ENCODE assay signal across 26 mouse cellular contexts in the genomic region with DNA sequence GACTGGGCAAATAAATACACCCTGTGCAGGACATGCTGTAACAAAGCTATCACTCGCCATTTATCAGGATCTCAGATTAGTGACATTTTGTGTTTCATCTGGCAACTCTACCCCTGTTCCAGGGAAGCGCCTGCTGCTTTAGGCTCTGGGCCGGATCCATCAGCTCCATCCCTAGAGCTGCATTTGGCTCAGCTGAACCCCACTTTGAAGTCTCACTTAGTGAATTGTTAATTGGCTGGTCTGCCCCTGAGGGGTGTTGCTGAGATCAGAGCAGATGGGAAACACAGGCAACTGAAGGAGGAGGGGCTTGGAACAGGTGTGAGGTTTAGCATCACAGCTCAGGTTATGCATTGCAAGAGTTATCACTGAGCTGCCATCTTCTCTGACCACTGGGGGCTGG. TPM values are rescaled to one million over a fixed set of nuclear protein-coding genes. Genes with fewer than 3 reads are reported as not detected.
DNase-seq lines count a peak whose midpoint lies in the region; ATAC-seq and TF ChIP-seq lines count a peak whose summit lies in the region.
"Had no signal": no experiment of that assay in that cellular context is flagged by ENCODE, and none has a peak within 500 bp of the region (broad histone marks: within the 10 kb centered on the region; RNA-seq: fewer than 3 reads in every experiment).

No protein-coding gene starts in this region.

- no peak overlapping the region for H3K27ac ChIP-seq in forebrain, embryonic 15.5 days (replicated peaks)
- no peak overlapping the region for H3K27ac ChIP-seq in forebrain, embryonic 11.5 days (ENCODE audit: low read depth, low read length)
- H3K27ac ChIP-seq in layer of hippocampus, adult 2 months, result no peak overlapping the region
- no peak overlapping the region for H3K27ac ChIP-seq in midbrain, postnatal 0 days (ENCODE audit: low read depth, low read length)
- no peak overlapping the region for H3K27ac ChIP-seq in midbrain, embryonic 16.5 days (ENCODE audit: low read length)
- H3K27ac ChIP-seq: heart, embryonic 13.5 days; kidney, embryonic 15.5 days; limb, embryonic 13.5 days; liver, embryonic 12.5 days; stomach, postnatal 0 days had no signal

- no peak overlapping the region for H3K4me2 ChIP-seq in forebrain, embryonic 15.5 days (replicated peaks)
- no peak overlapping the region for H3K4me2 ChIP-seq in forebrain, embryonic 11.5 days (ENCODE audit: low read depth, low read length, severe bottlenecking)
- no peak overlapping the region for H3K4me2 ChIP-seq in midbrain, postnatal 0 days (ENCODE audit: low read depth, low read length, poor library complexity, severe bottlenecking)
- H3K4me2 ChIP-seq in midbrain, embryonic 16.5 days (ENCODE audit: low read length), result no peak overlapping the region
- H3K4me2 ChIP-seq: heart, embryonic 13.5 days; kidney, embryonic 15.5 days; limb, embryonic 13.5 days; liver, embryonic 12.5 days had no signal

- H3K9me3 ChIP-seq in forebrain, embryonic 15.5 days, result no peaks in the 10 kb centered on the region
- H3K9me3 ChIP-seq in forebrain, embryonic 11.5 days (ENCODE audit: control insufficient read depth, low read length), result no peaks in the 10 kb centered on the region
- no peaks in the 10 kb centered on the region for H3K9me3 ChIP-seq in midbrain, postnatal 0 days (ENCODE audit: low read length)
- H3K9me3 ChIP-seq in midbrain, embryonic 16.5 days (replicated peaks; ENCODE audit: control insufficient read depth, low read length, poor library complexity, severe bottlenecking), result no peaks in the 10 kb centered on the region; the same call in 1 of the 2 replicates
- H3K9me3 ChIP-seq: heart, embryonic 13.5 days; kidney, embryonic 15.5 days; liver, embryonic 12.5 days had no signal

- no peaks in the 10 kb centered on the region for H3K27me3 ChIP-seq in forebrain, embryonic 15.5 days
- H3K27me3 ChIP-seq in forebrain, embryonic 11.5 days (ENCODE audit: control insufficient read depth, insufficient read depth, low read length), result no peaks in the 10 kb centered on the region
- no peaks in the 10 kb centered on the region for H3K27me3 ChIP-seq in midbrain, postnatal 0 days (ENCODE audit: insufficient read depth, low read length)
- no peaks in the 10 kb centered on the region for H3K27me3 ChIP-seq in midbrain, embryonic 16.5 days (ENCODE audit: control insufficient read depth, insufficient read depth, low read depth, low read length)
- H3K27me3 ChIP-seq: kidney, embryonic 15.5 days; limb, embryonic 13.5 days; liver, embryonic 12.5 days had no signal

- H3K9ac ChIP-seq in forebrain, embryonic 15.5 days (replicated peaks), result no peak overlapping the region
- no peak overlapping the region for H3K9ac ChIP-seq in forebrain, embryonic 11.5 days (ENCODE audit: low read length)
- H3K9ac ChIP-seq in midbrain, postnatal 0 days (replicated peaks; ENCODE audit: low read length, poor library complexity, severe bottlenecking), result no peak overlapping the region
- no peak overlapping the region for H3K9ac ChIP-seq in midbrain, embryonic 16.5 days (ENCODE audit: low read depth, low read length)
- H3K9ac ChIP-seq: heart, embryonic 13.5 days; kidney, embryonic 15.5 days; limb, embryonic 13.5 days; liver, embryonic 12.5 days had no signal

- DNase-seq in forebrain, embryonic 11.5 days (ENCODE audit: low spot score), result no peak
- peak; percentile 16 to 20 for DNase-seq in layer of hippocampus, adult 2 months (ENCODE audit: low spot score in 2 of 2)
- DNase-seq in layer of hippocampus, adult 9-10 months (ENCODE audit: low spot score), result no peak
- DNase-seq in midbrain, postnatal 0 days (ENCODE audit: low spot score), result peak; percentile 21
- DNase-seq in right cerebral cortex, postnatal 4 days, result no peak
- DNase-seq: adrenal gland, adult 2 months; cerebellum, adult 18-20 months; gastrocnemius, postnatal 25 days; heart, postnatal 4 days; kidney, postnatal 36 days; lung, adult 2 months; thymus, adult 2 months had no signal

- WGBS in forebrain, embryonic 15.5 days, result 58% methylated on average over 3 of the region's 3 CpGs
- WGBS in forebrain, embryonic 11.5 days, result 85% methylated on average over 3 of the region's 3 CpGs
- 63% methylated on average over 3 of the region's 3 CpGs for WGBS in midbrain, postnatal 0 days
- WGBS in midbrain, embryonic 16.5 days, result 68% methylated on average over 3 of the region's 3 CpGs

- no peaks in the 10 kb centered on the region for H3K36me3 ChIP-seq in forebrain, embryonic 15.5 days
- H3K36me3 ChIP-seq in forebrain, embryonic 11.5 days (ENCODE audit: control insufficient read depth, insufficient read depth, low read length), result no peaks in the 10 kb centered on the region
- no peaks in the 10 kb centered on the region for H3K36me3 ChIP-seq in midbrain, postnatal 0 days (ENCODE audit: insufficient read depth, low read length)
- H3K36me3 ChIP-seq in midbrain, embryonic 16.5 days (ENCODE audit: control insufficient read depth, insufficient read depth, low read length), result no peaks in the 10 kb centered on the region
- H3K36me3 ChIP-seq: heart, embryonic 13.5 days; kidney, embryonic 15.5 days; limb, embryonic 13.5 days; liver, embryonic 12.5 days had no signal

- 0 out of 2 replicates have a peak, but pooled peaks cover 2% of the 10 kb centered on the region for H3K4me1 ChIP-seq in forebrain, embryonic 15.5 days
- H3K4me1 ChIP-seq in forebrain, embryonic 11.5 days (replicated peaks; ENCODE audit: control insufficient read depth, insufficient read depth, low read length), result no peaks in the 10 kb centered on the region
- H3K4me1 ChIP-seq in midbrain, postnatal 0 days (ENCODE audit: insufficient read depth, low read length), result no peaks in the 10 kb centered on the region
- H3K4me1 ChIP-seq in midbrain, embryonic 16.5 days (ENCODE audit: control insufficient read depth, insufficient read depth, low read length), result no peaks in the 10 kb centered on the region
- H3K4me1 ChIP-seq: heart, embryonic 13.5 days; kidney, embryonic 15.5 days; limb, embryonic 13.5 days; liver, embryonic 12.5 days had no signal

- TF ChIP-seq CTCF in layer of hippocampus, adult 2 months (conservative IDR thresholded peaks at IDR 0.05), result no peak
- no peak for TF ChIP-seq CTCF in midbrain, postnatal 0 days (IDR thresholded peaks at IDR 0.05)

- no peak overlapping the region for H3K4me3 ChIP-seq in forebrain, embryonic 15.5 days
- H3K4me3 ChIP-seq in forebrain, embryonic 11.5 days (ENCODE audit: low read depth, low read length), result no peak overlapping the region
- no peak overlapping the region for H3K4me3 ChIP-seq in layer of hippocampus, adult 2 months
- no peak overlapping the region for H3K4me3 ChIP-seq in midbrain, postnatal 0 days (ENCODE audit: low read depth, low read length)
- H3K4me3 ChIP-seq in midbrain, embryonic 16.5 days (ENCODE audit: low read depth, low read length), result no peak overlapping the region
- H3K4me3 ChIP-seq: heart, embryonic 13.5 days; kidney, embryonic 15.5 days; limb, embryonic 13.5 days; liver, embryonic 12.5 days had no signal

- peak; percentile 63 for ATAC-seq in forebrain, embryonic 15.5 days (replicated peaks)
- no peak for ATAC-seq in forebrain, embryonic 11.5 days (replicated peaks; ENCODE audit: low FRiP score)
- no peak for ATAC-seq in midbrain, postnatal 0 days (ENCODE audit: low FRiP score)
- no peak for ATAC-seq in midbrain, embryonic 16.5 days
- ATAC-seq: intestine, postnatal 0 days; liver, embryonic 12.5 days had no signal

RNA-seq across cellular contexts. Expression of gene Cckar, which starts 15.9 kb away (rescaled TPM):
- polyA plus RNA-seq in forebrain, embryonic 15.5 days (2015; fragmentation: Nextera tagmentation; extraction: Ambion mirVana), result 0.69 and 1.00 TPM in 2 replicates
- 1.9 and 2.9 TPM in 2 replicates for polyA plus RNA-seq in forebrain, embryonic 11.5 days (2014; fragmentation: Nextera tagmentation; extraction: Ambion mirVana)
- not detected for total RNA-seq in layer of hippocampus, adult 2 months (2021)
- total RNA-seq in midbrain, postnatal 0 days (2014; rRNA removed), result 0.55 and 0.71 TPM in 2 replicates
- 1.1 and 1.3 TPM in 2 replicates for polyA plus RNA-seq in midbrain, postnatal 0 days (2015; fragmentation: Nextera tagmentation; extraction: Ambion mirVana)
- 0.88 and 0.97 TPM in 2 replicates for polyA plus RNA-seq in midbrain, embryonic 16.5 days (2015; fragmentation: Nextera tagmentation; extraction: Ambion mirVana)
- total RNA-seq: common myeloid progenitor, adult 5-6 weeks; gastrocnemius, postnatal 25 days; heart, adult 18-20 months; layer of hippocampus, postnatal 36 days; megakaryocyte, adult 5-6 weeks; MEL had no signal
- polyA plus RNA-seq: C2C12 had no signal

Comparison
In these comparisons a context has a peak if more than half of its experiments do, and no peak if none do; other contexts are left out.
1. DNase-seq: peak in layer of hippocampus, adult 2 months (2 of 2) and midbrain, postnatal 0 days (single experiment); none in forebrain, embryonic 11.5 days (single experiment), layer of hippocampus, adult 9-10 months (single experiment) and right cerebral cortex, postnatal 4 days (single experiment).